Mouse (Mus musculus): ENCODE measurements at regions not wholly inside any gene's neighbourhood (a gene's known extent, or its start where the extent isn't known, plus 50 kb on each side); places are given as distances from the start of the nearest gene placed in this dataset.

DNA sequence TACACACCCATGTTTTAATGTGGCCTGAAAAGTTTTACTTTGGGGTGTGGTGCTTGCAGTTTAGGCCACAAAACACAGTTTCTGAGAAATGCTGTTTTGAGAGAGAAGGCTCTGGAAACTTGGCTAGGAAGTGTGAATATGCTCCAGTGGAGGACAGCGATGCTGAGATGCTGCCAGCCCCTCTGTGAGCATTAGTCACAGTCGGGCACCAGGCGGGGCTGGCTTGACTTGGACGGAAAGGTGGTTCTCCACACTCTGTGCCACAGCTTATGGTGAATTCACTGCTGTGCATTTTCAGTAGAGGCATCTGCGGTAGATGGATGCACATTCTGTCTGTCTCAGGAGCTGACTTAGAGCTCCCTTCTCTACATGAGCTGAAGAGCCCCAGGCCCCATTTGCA, 326.0 kb downstream of the 1500009L16Rik start:
- H3K27me3 ChIP-seq (ENCODE audit: control insufficient read depth, insufficient read depth, low read length): no peaks in the 10 kb centered on the region
- no peak overlapping the region for H3K27ac ChIP-seq (ENCODE audit: insufficient read depth, low read length)
- no peak for TF ChIP-seq CTCF (IDR thresholded peaks at IDR 0.05; ENCODE audit: extremely low read depth, insufficient read depth, insufficient read length, insufficient replicate concordance)
- no peak for TF ChIP-seq POLR2A (IDR thresholded peaks at IDR 0.05; ENCODE audit: low read depth, low read length)
- no peaks in the 10 kb centered on the region for H3K36me3 ChIP-seq (ENCODE audit: control insufficient read depth, insufficient read depth, low read length)
- H3K4me1 ChIP-seq (ENCODE audit: control insufficient read depth, insufficient read depth, insufficient read length): no peaks in the 10 kb centered on the region
- no peak for DNase-seq (ENCODE audit: low read depth in 1 of 2, low spot score in 2 of 2)
- 87% methylated on average over 5 of the region's 5 CpGs for WGBS
- H3K4me3 ChIP-seq (ENCODE audit: extremely low read depth, insufficient read depth, insufficient read length): no peak overlapping the region

GRCm38 (mm10) chr10:84052696-84053095, 330.0 kb downstream of the 1500009L16Rik start:
- H3K27me3 ChIP-seq (ENCODE audit: control insufficient read depth, insufficient read depth, low read length): no peaks in the 10 kb centered on the region
- TF ChIP-seq CTCF (IDR thresholded peaks at IDR 0.05; ENCODE audit: extremely low read depth, insufficient read depth, insufficient read length, insufficient replicate concordance) (no peak), POLR2A (IDR thresholded peaks at IDR 0.05; ENCODE audit: low read depth, low read length) (no peak)
- WGBS: 78% methylated on average over 8 of the region's 8 CpGs

DNA sequence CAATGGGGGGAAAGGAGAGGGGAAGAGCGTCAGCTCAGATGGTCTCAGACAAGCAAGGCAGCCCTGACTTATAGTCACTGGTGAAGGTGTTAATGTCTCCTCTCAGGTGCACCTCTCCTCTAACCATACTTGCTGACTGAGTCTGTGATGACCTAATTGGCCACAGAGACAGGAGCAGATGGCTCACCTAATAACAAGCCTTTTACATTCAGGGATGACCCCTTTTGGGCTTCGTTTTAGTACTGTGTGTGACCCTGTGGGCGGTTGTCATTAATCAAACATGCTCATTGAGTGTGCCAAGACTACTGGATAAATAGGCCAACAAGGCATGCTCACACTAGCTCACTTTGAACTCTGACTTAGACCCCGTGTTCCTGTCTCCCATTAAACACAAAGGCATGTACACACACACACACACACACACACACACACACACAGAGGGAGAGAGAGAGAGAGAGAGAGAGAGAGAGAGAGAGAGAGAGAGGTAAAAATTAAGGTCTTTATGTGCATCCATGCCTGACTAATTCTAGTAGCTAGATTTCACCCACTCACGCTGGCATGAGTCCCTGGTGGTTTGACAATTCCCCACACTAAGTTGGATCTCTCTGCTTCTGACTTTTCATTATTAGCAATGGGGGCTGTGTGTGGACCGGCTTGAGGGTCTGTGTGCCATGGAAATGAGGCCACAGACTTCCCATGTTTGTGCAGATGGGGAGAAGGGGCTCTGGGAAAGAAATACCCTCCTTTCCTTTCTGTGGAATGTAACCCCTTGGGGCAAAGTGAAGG, 332.1 kb downstream of the 1500009L16Rik start:
- H3K27ac ChIP-seq (ENCODE audit: insufficient read depth, low read length): no peak overlapping the region

More at GRCm38 (mm10) chr10:84052696-84053095, 330.0 kb downstream of the 1500009L16Rik start:
- no peak overlapping the region for H3K27ac ChIP-seq (ENCODE audit: insufficient read depth, low read length)
- no peaks in the 10 kb centered on the region for H3K36me3 ChIP-seq (ENCODE audit: control insufficient read depth, insufficient read depth, low read length)
- no peaks in the 10 kb centered on the region for H3K4me1 ChIP-seq (ENCODE audit: control insufficient read depth, insufficient read depth, insufficient read length)
- H3K4me3 ChIP-seq (ENCODE audit: extremely low read depth, insufficient read depth, insufficient read length): no peak overlapping the region
- no peak for DNase-seq (ENCODE audit: low read depth in 1 of 2, low spot score in 2 of 2)

DNA sequence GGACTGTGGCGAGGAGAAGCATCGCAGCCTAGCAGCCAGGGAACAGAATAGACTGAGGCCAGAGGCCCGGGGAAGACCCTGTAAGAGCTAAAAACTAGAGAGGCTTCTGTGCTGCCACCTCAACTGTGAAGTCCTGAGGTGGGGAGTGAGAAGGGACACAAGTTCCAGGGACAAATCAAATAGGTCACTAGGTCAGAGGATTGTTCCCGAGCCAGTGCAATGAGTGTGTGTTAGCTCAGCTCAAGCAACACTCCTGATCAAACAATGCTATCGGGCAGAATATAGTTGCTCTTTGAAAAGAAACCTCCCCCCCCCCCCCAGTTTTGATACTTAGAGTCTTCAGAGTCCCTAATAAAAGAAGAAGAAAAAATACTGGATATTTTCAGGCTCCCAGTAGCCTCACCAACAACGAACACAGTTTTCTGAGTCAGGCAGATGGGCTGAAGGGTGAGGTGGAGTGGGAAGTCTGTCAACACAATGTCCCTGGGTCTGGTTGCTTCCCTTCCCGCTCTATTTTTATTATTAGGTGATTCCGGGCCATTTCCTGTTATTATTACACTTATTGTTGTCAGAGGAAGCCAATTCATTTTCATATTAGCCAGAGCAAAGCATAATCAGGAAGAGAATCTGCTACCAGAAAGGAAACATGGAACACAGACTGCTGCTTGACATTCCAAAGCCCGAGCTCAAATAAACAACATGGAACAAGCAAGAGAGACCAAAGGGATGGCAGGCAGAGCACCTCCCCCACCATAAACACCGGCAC, 332.9 kb downstream of the 1500009L16Rik start:
- H3K27ac ChIP-seq (ENCODE audit: insufficient read depth, low read length): no peak overlapping the region
- H3K27me3 ChIP-seq (ENCODE audit: control insufficient read depth, insufficient read depth, low read length): no peaks in the 10 kb centered on the region
- H3K36me3 ChIP-seq (ENCODE audit: control insufficient read depth, insufficient read depth, low read length): no peaks in the 10 kb centered on the region
- no peak for TF ChIP-seq POLR2A (IDR thresholded peaks at IDR 0.05; ENCODE audit: low read depth, low read length)
- TF ChIP-seq CTCF (IDR thresholded peaks at IDR 0.05; ENCODE audit: extremely low read depth, insufficient read depth, insufficient read length, insufficient replicate concordance): no peak
- 82% methylated on average over 10 of the region's 10 CpGs for WGBS
- no peak for DNase-seq (ENCODE audit: low read depth in 1 of 2, low spot score in 2 of 2)
- no peaks in the 10 kb centered on the region; the same call in 1 of the 2 replicates for H3K4me1 ChIP-seq (ENCODE audit: control insufficient read depth, insufficient read depth, insufficient read length)
- no peak overlapping the region for H3K4me3 ChIP-seq (ENCODE audit: extremely low read depth, insufficient read depth, insufficient read length)

More for the DNA sequence above, 332.1 kb downstream of the 1500009L16Rik start:
- Histone ChIP-seq H3K27me3 (ENCODE audit: control insufficient read depth, insufficient read depth, low read length) (no peaks in the 10 kb centered on the region), H3K4me3 (ENCODE audit: extremely low read depth, insufficient read depth, insufficient read length) (no peak overlapping the region), H3K4me1 (ENCODE audit: control insufficient read depth, insufficient read depth, insufficient read length) (no peaks in the 10 kb centered on the region), H3K36me3 (ENCODE audit: control insufficient read depth, insufficient read depth, low read length) (no peaks in the 10 kb centered on the region)
- TF ChIP-seq POLR2A (IDR thresholded peaks at IDR 0.05; ENCODE audit: low read depth, low read length) (no peak), CTCF (IDR thresholded peaks at IDR 0.05; ENCODE audit: extremely low read depth, insufficient read depth, insufficient read length, insufficient replicate concordance) (no peak)
- WGBS: 77% methylated on average over 6 of the region's 6 CpGs
- DNase-seq (ENCODE audit: low read depth in 1 of 2, low spot score in 2 of 2): no peak

DNA sequence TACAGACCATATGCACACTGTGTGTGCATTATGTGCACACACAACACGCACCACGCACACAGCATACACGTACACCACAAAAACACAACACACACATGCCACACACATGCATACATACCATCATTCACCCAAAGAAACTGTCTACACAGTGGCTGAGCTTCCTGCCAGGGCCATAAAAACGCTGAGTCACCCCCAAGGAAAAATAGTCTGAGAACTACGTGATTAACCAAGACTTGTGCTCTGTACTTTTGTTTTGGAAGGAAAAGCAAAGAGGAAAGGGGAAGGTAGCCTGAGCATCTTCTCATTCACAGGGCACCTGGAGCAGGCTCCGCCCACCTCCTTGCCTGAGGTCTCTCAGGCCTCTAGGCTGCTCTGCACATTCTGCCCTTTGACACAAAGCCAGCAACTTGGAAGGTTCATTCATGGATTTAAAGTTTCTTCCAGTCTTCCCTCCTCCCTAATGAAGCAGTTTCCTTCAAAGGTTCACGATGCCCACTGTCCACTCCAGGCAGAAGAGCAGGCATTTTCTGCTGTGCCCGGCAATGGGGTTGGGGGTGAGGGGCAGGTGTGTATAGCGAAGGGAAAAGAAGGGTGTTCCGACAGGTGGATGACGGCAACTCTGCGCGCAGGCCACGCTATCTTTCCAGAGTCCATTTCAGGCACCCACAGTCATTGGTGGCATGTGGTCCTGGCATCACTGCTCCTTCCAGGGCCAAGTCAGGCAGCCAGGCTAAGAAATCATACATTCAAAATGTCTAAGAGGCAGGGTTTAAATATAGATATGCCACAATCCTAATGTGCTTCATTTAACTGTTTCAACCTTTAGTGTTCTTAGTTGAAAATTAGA, 333.9 kb downstream of the 1500009L16Rik start:
- Histone ChIP-seq H3K27me3 (ENCODE audit: control insufficient read depth, insufficient read depth, low read length) (no peaks in the 10 kb centered on the region), H3K4me3 (ENCODE audit: extremely low read depth, insufficient read depth, insufficient read length) (no peak overlapping the region), H3K36me3 (ENCODE audit: control insufficient read depth, insufficient read depth, low read length) (no peaks in the 10 kb centered on the region), H3K4me1 (ENCODE audit: control insufficient read depth, insufficient read depth, insufficient read length) (peaks cover 5% of the 10 kb centered on the region; the same call in 1 of the 2 replicates), H3K27ac (ENCODE audit: insufficient read depth, low read length) (no peak overlapping the region)
- DNase-seq (ENCODE audit: low read depth in 1 of 2, low spot score in 2 of 2): no peak
- TF ChIP-seq POLR2A (IDR thresholded peaks at IDR 0.05; ENCODE audit: low read depth, low read length): no peak
- TF ChIP-seq CTCF (IDR thresholded peaks at IDR 0.05; ENCODE audit: extremely low read depth, insufficient read depth, insufficient read length, insufficient replicate concordance): no peak
- WGBS: 68% methylated on average over 14 of the region's 14 CpGs

DNA sequence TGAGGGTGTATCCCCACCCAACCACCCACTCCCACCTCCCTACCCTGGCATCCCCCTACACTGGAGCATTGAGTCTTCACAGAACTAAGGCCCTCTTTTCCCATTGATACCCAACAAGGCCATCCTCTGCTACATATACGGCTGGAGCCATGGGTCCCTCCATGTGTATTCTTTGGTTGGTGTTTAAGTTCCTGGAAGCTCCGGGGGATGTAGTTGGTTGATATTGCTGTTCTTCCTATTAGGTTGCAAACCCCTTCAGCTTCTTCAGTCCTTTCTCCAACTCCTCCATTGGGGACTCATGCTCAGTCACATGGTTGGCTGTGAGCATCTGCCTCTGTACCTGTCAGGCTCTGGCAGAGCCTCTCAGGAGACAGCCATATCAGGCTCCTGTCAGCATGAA, 335.6 kb downstream of the 1500009L16Rik start:
- TF ChIP-seq POLR2A (IDR thresholded peaks at IDR 0.05; ENCODE audit: low read depth, low read length): no peak
- no peak for TF ChIP-seq CTCF (IDR thresholded peaks at IDR 0.05; ENCODE audit: extremely low read depth, insufficient read depth, insufficient read length, insufficient replicate concordance)
- no peaks in the 10 kb centered on the region for H3K27me3 ChIP-seq (ENCODE audit: control insufficient read depth, insufficient read depth, low read length)
- WGBS: 91% methylated on average over 2 of the region's 2 CpGs
- DNase-seq (ENCODE audit: low read depth in 1 of 2, low spot score in 2 of 2): no peak
- peaks cover 5% of the 10 kb centered on the region; the same call in 1 of the 2 replicates for H3K4me1 ChIP-seq (ENCODE audit: control insufficient read depth, insufficient read depth, insufficient read length)
- no peak overlapping the region for H3K27ac ChIP-seq (ENCODE audit: insufficient read depth, low read length)
- H3K4me3 ChIP-seq (ENCODE audit: extremely low read depth, insufficient read depth, insufficient read length): no peak overlapping the region
- no peaks in the 10 kb centered on the region for H3K36me3 ChIP-seq (ENCODE audit: control insufficient read depth, insufficient read depth, low read length)

Measured in spleen, adult 2 months (tissue).